Mouse (Mus musculus): ENCODE results near the gene Myh9. TPM values are rescaled to one million over a fixed set of nuclear protein-coding genes. Genes with fewer than 3 reads are reported as not detected.

Myh9 gene
- total RNA-seq, 1 experiment: 152 TPM

GRCm38 (mm10) chr15:77816601-77816950 is 25.4 kb downstream of the Myh9 start:
- Histone ChIP-seq H3K4me3 (ENCODE audit: insufficient read depth in 1 of 2, low read depth in 1 of 2, low read length in 2 of 2, poor library complexity in 1 of 2, severe bottlenecking in 1 of 2) (no peak overlapping the region), H3K4me1 (ENCODE audit: control insufficient read depth in 2 of 2, insufficient read depth in 2 of 2, low read length in 2 of 2, poor library complexity in 1 of 2) (peaks cover 21 to 46% of the 10 kb centered on the region in 2 experiments), H3K36me3 (ENCODE audit: control insufficient read depth, insufficient read depth, low read length, poor library complexity, severe bottlenecking) (peaks cover 16% of the 10 kb centered on the region), H3K9ac (ENCODE audit: insufficient read depth, low read depth, low read length, poor library complexity, severe bottlenecking) (peak overlapping the region; percentile 25; the same call in 1 of the 2 replicates), H3K9me3 (ENCODE audit: control insufficient read depth, insufficient read depth, low read depth, low read length) (no peaks in the 10 kb centered on the region), H3K27ac (ENCODE audit: insufficient read depth, low read depth, low read length, poor library complexity, severe bottlenecking) (peak overlapping the region; percentile 67)
- in situ Hi-C loops (cut with MboI; ENCODE audit: low sequenced_read_pairs in 2 of 2, unreplicated experiment in 2 of 2): no loop called here
- no peak for DNase-seq (ENCODE audit: low read depth, low spot score)
- TF ChIP-seq MAFK (IDR thresholded peaks at IDR 0.05; ENCODE audit: insufficient read depth, low read depth, low read length) (no peak), ZC3H11A (IDR thresholded peaks at IDR 0.05; ENCODE audit: borderline replicate concordance, low read depth, low read length) (no peak), ZNF384 (IDR thresholded peaks at IDR 0.05; ENCODE audit: low read depth, low read length) (no peak), CHD2 (IDR thresholded peaks at IDR 0.05; ENCODE audit: low read depth, low read length) (no peak), HCFC1 (IDR thresholded peaks at IDR 0.05; ENCODE audit: borderline replicate concordance, insufficient read depth, low read length) (no peak)

DNA sequence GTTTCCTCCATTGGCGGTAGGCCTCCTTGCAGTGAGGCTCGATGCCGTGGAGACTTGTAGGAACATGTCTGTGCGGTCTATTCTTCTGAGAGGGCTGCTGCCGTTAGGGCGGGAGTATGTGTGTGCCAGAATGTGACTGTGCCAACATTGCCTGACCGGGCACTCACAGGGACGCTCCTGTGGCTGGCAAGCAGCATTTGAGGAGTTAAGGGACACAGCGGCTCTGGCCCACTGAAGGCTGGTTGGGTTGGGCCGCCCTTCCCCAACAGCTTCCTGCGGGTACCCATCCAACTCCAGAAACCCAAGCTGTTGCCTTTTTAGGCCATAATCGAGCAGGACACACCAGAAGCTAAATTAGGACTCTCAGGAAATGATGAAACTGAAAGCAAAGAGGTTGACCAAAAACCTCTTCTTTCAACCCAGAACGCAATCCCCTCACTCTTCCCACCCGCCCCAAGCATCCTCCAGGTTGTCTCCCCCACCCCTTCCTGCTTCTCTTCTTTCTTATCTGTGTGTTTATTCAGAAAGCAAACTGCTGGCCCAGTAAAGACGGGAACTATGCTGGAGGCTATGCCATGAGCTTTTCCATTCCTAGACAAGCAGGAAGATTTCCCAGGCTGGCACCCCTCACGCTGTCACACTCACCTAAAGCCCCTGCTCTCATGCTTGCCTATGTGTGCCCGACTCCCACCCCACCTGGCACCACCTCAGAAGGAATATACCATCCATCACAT is 25.9 kb downstream of the Myh9 start:
- H3K4me1 ChIP-seq (ENCODE audit: control insufficient read depth in 2 of 2, insufficient read depth in 2 of 2, low read length in 2 of 2, poor library complexity in 1 of 2): peaks cover 21 to 42% of the 10 kb centered on the region in 2 experiments
- peaks cover 21% of the 10 kb centered on the region for H3K36me3 ChIP-seq (ENCODE audit: control insufficient read depth, insufficient read depth, low read length, poor library complexity, severe bottlenecking)
- no peak for TF ChIP-seq HCFC1 (IDR thresholded peaks at IDR 0.05; ENCODE audit: borderline replicate concordance, insufficient read depth, low read length)
- no peak for TF ChIP-seq ZC3H11A (IDR thresholded peaks at IDR 0.05; ENCODE audit: borderline replicate concordance, low read depth, low read length)
- TF ChIP-seq CHD2 (IDR thresholded peaks at IDR 0.05; ENCODE audit: low read depth, low read length): no peak
- TF ChIP-seq ZNF384 (IDR thresholded peaks at IDR 0.05; ENCODE audit: low read depth, low read length): no peak
- no peak for TF ChIP-seq MAFK (IDR thresholded peaks at IDR 0.05; ENCODE audit: insufficient read depth, low read depth, low read length)
- no peaks in the 10 kb centered on the region for H3K9me3 ChIP-seq (ENCODE audit: control insufficient read depth, insufficient read depth, low read depth, low read length)
- H3K9ac ChIP-seq (ENCODE audit: insufficient read depth, low read depth, low read length, poor library complexity, severe bottlenecking): peak overlapping the region; percentile 43
- DNase-seq (ENCODE audit: low read depth, low spot score): no peak
- in situ Hi-C loops (cut with MboI; ENCODE audit: low sequenced_read_pairs in 2 of 2, unreplicated experiment in 2 of 2): no loop called here
- H3K27ac ChIP-seq (ENCODE audit: insufficient read depth, low read depth, low read length, poor library complexity, severe bottlenecking): peak overlapping the region; percentile 67
- H3K4me3 ChIP-seq (ENCODE audit: insufficient read depth in 1 of 2, low read depth in 1 of 2, low read length in 2 of 2, poor library complexity in 1 of 2, severe bottlenecking in 1 of 2): peak overlapping the region; percentile 1 to 23; a peak in 3 of 4 replicates

DNA sequence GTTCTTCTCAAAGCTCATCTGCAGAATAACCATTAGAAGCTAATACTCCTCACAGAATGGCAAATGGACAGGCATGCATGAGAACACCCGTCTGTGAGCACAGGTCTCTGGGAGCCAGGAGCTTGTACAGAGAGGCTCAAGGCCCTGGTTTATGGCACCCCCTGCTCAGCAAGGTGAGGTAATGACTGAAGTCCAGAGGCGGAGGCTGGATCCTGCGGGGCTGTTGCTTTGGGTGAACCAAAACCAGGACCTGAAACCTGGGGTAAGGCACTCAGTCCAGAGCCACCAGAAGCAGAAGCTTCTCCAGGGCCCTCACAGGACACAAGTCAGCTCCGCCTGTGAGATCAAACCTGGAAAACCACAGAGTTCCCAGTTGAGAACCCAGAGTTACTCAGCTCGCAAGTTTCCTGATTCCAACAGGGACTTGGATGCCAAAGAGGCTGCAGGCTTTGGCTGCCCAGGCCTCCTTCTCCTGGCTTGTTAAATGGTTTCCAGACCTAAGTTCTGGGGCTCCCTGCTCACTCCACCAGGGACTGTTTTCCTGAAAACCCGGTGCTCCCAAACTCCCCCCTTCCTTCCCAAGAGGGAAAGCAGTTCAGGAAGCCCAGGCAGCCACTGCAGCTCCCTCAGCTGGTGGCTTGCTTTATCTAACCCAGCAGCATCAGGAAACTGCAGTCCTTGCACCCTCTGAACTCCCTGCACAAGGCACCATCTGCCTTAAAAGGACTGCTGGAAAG is 28.2 kb downstream of the Myh9 start:
- no peaks in the 10 kb centered on the region for H3K9me3 ChIP-seq (ENCODE audit: control insufficient read depth, insufficient read depth, low read depth, low read length)
- peaks cover 20 to 36% of the 10 kb centered on the region in 2 experiments for H3K4me1 ChIP-seq (ENCODE audit: control insufficient read depth in 2 of 2, insufficient read depth in 2 of 2, low read length in 2 of 2, poor library complexity in 1 of 2)
- no peak overlapping the region; the same call in 1 of the 2 replicates for H3K9ac ChIP-seq (ENCODE audit: insufficient read depth, low read depth, low read length, poor library complexity, severe bottlenecking)
- H3K4me3 ChIP-seq (ENCODE audit: insufficient read depth in 1 of 2, low read depth in 1 of 2, low read length in 2 of 2, poor library complexity in 1 of 2, severe bottlenecking in 1 of 2): no peak overlapping the region
- in situ Hi-C loops (cut with MboI; ENCODE audit: low sequenced_read_pairs in 2 of 2, unreplicated experiment in 2 of 2): no loop called here
- DNase-seq (ENCODE audit: low read depth, low spot score): no peak
- H3K27ac ChIP-seq (ENCODE audit: insufficient read depth, low read depth, low read length, poor library complexity, severe bottlenecking): no peak overlapping the region; the same call in 1 of the 2 replicates
- TF ChIP-seq ZC3H11A (IDR thresholded peaks at IDR 0.05; ENCODE audit: borderline replicate concordance, low read depth, low read length) (no peak), MAFK (IDR thresholded peaks at IDR 0.05; ENCODE audit: insufficient read depth, low read depth, low read length) (no peak), ZNF384 (IDR thresholded peaks at IDR 0.05; ENCODE audit: low read depth, low read length) (no peak), HCFC1 (IDR thresholded peaks at IDR 0.05; ENCODE audit: borderline replicate concordance, insufficient read depth, low read length) (no peak), CHD2 (IDR thresholded peaks at IDR 0.05; ENCODE audit: low read depth, low read length) (no peak)
- H3K36me3 ChIP-seq (ENCODE audit: control insufficient read depth, insufficient read depth, low read length, poor library complexity, severe bottlenecking): peaks cover 33% of the 10 kb centered on the region

- no peak for TF ChIP-seq CHD2 (IDR thresholded peaks at IDR 0.05; ENCODE audit: low read depth, low read length)
- no peak for TF ChIP-seq ZC3H11A (IDR thresholded peaks at IDR 0.05; ENCODE audit: borderline replicate concordance, low read depth, low read length)
- no peak for TF ChIP-seq ZNF384 (IDR thresholded peaks at IDR 0.05; ENCODE audit: low read depth, low read length)
- TF ChIP-seq MAFK (IDR thresholded peaks at IDR 0.05; ENCODE audit: insufficient read depth, low read depth, low read length): no peak
- TF ChIP-seq HCFC1 (IDR thresholded peaks at IDR 0.05; ENCODE audit: borderline replicate concordance, insufficient read depth, low read length): no peak
- Histone ChIP-seq H3K4me1 (ENCODE audit: control insufficient read depth in 2 of 2, insufficient read depth in 2 of 2, low read length in 2 of 2, poor library complexity in 1 of 2) (peaks cover 18 to 31% of the 10 kb centered on the region in 2 experiments), H3K4me3 (ENCODE audit: insufficient read depth in 1 of 2, low read depth in 1 of 2, low read length in 2 of 2, poor library complexity in 1 of 2, severe bottlenecking in 1 of 2) (no peak overlapping the region), H3K27ac (ENCODE audit: insufficient read depth, low read depth, low read length, poor library complexity, severe bottlenecking) (no peak overlapping the region), H3K9me3 (ENCODE audit: control insufficient read depth, insufficient read depth, low read depth, low read length) (no peaks in the 10 kb centered on the region), H3K36me3 (ENCODE audit: control insufficient read depth, insufficient read depth, low read length, poor library complexity, severe bottlenecking) (peaks cover 35% of the 10 kb centered on the region), H3K9ac (ENCODE audit: insufficient read depth, low read depth, low read length, poor library complexity, severe bottlenecking) (no peak overlapping the region)
- in situ Hi-C loops (cut with MboI; ENCODE audit: low sequenced_read_pairs in 2 of 2, unreplicated experiment in 2 of 2): no loop called here
- DNase-seq (ENCODE audit: low read depth, low spot score): no peak
Observed at GRCm38 (mm10) chr15:77812578-77812977, 29.4 kb downstream of the Myh9 start.

Data from ES-E14 (cell line).